Mouse (Mus musculus) megakaryocyte, embryonic 14.5 days (primary cell): ENCODE measurements around the gene Tgds. TPM values are rescaled to one million over a fixed set of nuclear protein-coding genes. Genes with fewer than 3 reads are reported as not detected.
"Not testable (repeated sequence)": the region's sequence is repeated elsewhere in the genome, so short reads cannot be mapped to it uniquely, and the experiment has no call there.

ENCODE experiments used
- H3K27me3 ChIP-seq: replicated peaks from 2 replicates; pipeline ENCODE3; 2012; ENCODE audit warnings: inconsistent platforms
- H3K36me3 ChIP-seq: replicated peaks from 2 replicates; pipeline ENCODE3; 2012; ENCODE audit warnings: low read length, inconsistent platforms, mixed read lengths
- H3K4me1 ChIP-seq: 2 replicates; pipeline ENCODE4 v1.6.1; 2012; ENCODE audit warnings: inconsistent platforms
- H3K4me3 ChIP-seq: replicated peaks from 2 replicates; pipeline ENCODE3; 2012; ENCODE audit warnings: moderate library complexity, mild to moderate bottlenecking, inconsistent platforms
- H3K9me3 ChIP-seq: 2 replicates; pipeline ENCODE4 v1.6.1; 2012; ENCODE audit warnings: inconsistent platforms
- FLI1 ChIP-seq: IDR thresholded peaks from 2 replicates; pipeline ENCODE4 v1.6.1; 2012; ENCODE audit warnings: low read length, inconsistent platforms, mixed read lengths
- GATA1 ChIP-seq: IDR thresholded peaks from 3 replicates; pipeline ENCODE4 v1.6.1; 2012; ENCODE audit warnings: mixed read lengths, low read length, inconsistent platforms, borderline replicate concordance
- polyA plus RNA-seq: library from polyadenylated mRNA; stranded (reverse); fragments of >175 nt; gene quantifications from 2 replicates; pipeline ENCODE4 v1.2.3, GENCODE M21; 2012; ENCODE audit warnings: low replicate concordance; ENCODE audit not compliant: insufficient read depth

Tgds gene
- polyA plus RNA-seq, 1 experiment = 5.5 TPM

- Histone ChIP-seq H3K36me3 (peaks cover 55% of the 10 kb centered on the region), H3K4me1 (peaks cover 18% of the 10 kb centered on the region), H3K27me3 (no peaks in the 10 kb centered on the region), H3K9me3 (no peaks in the 10 kb centered on the region), H3K4me3 (no peak overlapping the region)
- no peak for TF ChIP-seq FLI1
- no peak for TF ChIP-seq GATA1
These were observed 29.2 kb upstream of the Tgds start for GRCm38 (mm10) chr14:118161751-118162150.

DNA sequence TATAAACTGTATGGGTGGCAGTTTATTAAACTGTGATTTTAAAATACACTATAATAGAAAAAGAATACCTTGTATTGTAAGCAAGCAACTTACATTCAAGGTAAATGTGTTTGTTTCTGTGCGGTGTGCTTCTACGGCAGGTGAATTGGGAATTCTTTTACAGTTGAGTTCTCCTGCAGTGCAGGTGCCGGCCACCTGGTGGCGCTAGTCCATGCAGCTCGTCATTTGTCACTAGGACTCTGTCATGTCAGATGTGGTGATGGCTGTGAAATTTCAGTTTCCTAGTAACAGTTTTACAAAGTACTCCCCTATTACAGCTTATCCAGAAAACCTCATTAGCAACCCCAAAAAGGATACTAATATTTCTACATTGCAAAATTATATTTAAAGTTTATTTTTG, 24.6 kb upstream of the Tgds start:
- Histone ChIP-seq H3K27me3 (no peaks in the 10 kb centered on the region), H3K9me3 (no peaks in the 10 kb centered on the region), H3K36me3 (peaks cover 72% of the 10 kb centered on the region), H3K4me3 (no peak overlapping the region), H3K4me1 (peaks cover 15% of the 10 kb centered on the region)
- no peak for TF ChIP-seq GATA1
- no peak for TF ChIP-seq FLI1

DNA sequence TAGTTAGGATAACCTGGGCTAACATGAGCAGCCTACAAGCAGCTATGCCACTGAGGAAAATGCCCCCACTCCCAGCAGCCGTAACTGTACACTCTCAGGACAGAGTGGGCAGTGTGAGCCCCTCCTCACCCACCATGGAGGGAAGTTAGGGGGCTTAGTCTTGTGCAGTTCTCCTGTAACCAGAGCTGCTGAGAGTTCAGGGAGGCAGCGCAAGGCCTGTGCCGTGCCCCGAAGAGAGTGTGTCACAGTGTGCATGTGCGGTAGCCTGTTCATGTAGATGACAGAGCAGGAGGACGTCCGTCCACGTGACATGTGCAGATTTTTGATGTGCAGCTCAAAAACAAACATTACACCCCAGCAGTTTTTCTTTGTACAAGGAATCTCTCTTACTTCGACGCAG, 24.2 kb upstream of the Tgds start:
- Histone ChIP-seq H3K27me3 (no peaks in the 10 kb centered on the region), H3K36me3 (peaks cover 68% of the 10 kb centered on the region), H3K4me1 (peaks cover 17% of the 10 kb centered on the region), H3K4me3 (no peak overlapping the region), H3K9me3 (no peaks in the 10 kb centered on the region)
- TF ChIP-seq GATA1 (no peak), FLI1 (no peak)

DNA sequence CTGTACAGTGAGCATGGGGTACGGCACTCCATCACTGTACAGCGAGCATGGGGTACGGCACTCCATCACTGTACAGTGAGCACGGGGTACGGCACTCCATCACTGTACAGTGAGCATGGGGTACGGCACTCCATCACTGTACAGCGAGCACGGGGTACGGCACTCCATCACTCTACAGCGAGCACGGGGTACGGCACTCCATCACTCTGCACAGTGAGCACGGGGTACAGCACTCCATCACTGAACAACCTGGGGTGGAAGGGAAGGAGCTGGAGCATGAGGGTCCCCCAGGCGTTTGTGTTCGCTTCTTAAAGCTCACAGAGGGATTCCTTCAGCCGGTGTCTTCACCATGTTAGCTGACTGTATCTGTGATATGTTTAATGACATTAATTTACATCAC, 23.5 kb upstream of the Tgds start:
- Histone ChIP-seq H3K36me3 (peaks cover 61% of the 10 kb centered on the region), H3K4me1 (peaks cover 16% of the 10 kb centered on the region)
- not testable (repeated sequence) for H3K27me3 ChIP-seq, H3K9me3 ChIP-seq, H3K4me3 ChIP-seq

DNA sequence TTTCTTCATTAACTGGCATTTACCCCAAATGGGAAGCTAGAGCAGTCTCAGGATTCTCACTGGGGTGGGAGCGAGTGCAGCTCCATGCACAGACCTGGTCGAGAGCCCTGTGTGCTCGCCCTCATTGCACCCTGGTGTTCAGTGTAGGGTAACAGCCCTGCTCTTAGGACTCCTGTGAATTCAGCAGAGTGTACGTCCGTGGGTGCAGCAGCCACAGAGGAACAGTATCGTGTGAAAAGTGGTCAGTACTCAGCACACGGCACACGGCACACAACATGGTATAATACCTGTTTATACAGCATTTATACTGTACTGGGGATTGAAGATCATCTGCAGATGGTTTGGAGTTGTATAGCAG, 19.7 kb upstream of the Tgds start:
- H3K27me3 ChIP-seq = no peaks in the 10 kb centered on the region
- no peak overlapping the region for H3K4me3 ChIP-seq
- no peaks in the 10 kb centered on the region for H3K9me3 ChIP-seq
- TF ChIP-seq GATA1 = no peak
- no peak for TF ChIP-seq FLI1
- peaks cover 47% of the 10 kb centered on the region for H3K36me3 ChIP-seq
- H3K4me1 ChIP-seq = peaks cover 5% of the 10 kb centered on the region

DNA sequence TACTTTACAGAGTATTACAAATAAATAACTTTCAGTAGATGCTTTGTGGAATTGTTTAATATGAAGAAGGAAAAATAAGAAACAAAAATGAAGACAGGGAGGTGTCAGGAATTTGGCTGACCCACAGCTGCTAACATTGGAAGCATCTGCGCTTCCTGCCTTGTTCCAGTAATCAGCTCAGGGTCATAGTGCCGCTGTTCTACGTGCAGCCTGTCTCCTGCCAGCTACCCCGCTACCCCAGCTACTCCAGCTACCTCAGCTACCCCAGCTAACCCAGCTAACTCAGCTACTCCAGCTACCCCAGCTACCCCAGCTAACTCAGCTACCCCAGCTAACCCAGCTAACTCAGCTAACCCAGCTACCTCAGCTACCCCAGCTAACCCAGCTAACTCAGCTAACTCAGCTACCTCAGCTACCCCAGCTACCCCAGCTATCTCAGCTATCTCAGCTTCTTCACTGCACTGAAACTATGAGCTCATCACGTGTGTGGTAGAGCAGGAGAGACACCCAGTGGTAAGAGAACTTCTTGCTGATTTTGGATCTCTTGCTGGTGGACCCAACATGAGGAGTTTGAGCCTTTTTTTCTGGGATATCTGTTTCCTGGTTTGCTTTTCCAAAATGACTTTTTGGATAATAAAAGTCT, 19.2 kb upstream of the Tgds start:
- TF ChIP-seq GATA1 (no peak), FLI1 (no peak)
- H3K36me3 ChIP-seq = peaks cover 49% of the 10 kb centered on the region
- H3K27me3 ChIP-seq = no peaks in the 10 kb centered on the region
- H3K4me3 ChIP-seq = no peak overlapping the region
- no peaks in the 10 kb centered on the region for H3K9me3 ChIP-seq
- H3K4me1 ChIP-seq = peaks cover 8% of the 10 kb centered on the region

- Histone ChIP-seq H3K4me3 (no peak overlapping the region), H3K9me3 (no peaks in the 10 kb centered on the region), H3K4me1 (peaks cover 14% of the 10 kb centered on the region), H3K27me3 (no peaks in the 10 kb centered on the region), H3K36me3 (peaks cover 42% of the 10 kb centered on the region)
- no peak for TF ChIP-seq GATA1
- TF ChIP-seq FLI1 = no peak
These were observed 18.3 kb upstream of the Tgds start for GRCm38 (mm10) chr14:118150656-118151551.

- peaks cover 28% of the 10 kb centered on the region for H3K36me3 ChIP-seq
- peaks cover 14% of the 10 kb centered on the region for H3K4me1 ChIP-seq
- no peak overlapping the region for H3K4me3 ChIP-seq
- H3K9me3 ChIP-seq = no peaks in the 10 kb centered on the region
- no peak for TF ChIP-seq FLI1
- TF ChIP-seq GATA1 = no peak
- H3K27me3 ChIP-seq = no peaks in the 10 kb centered on the region
These were observed 16.0 kb upstream of the Tgds start for GRCm38 (mm10) chr14:118148554-118148953.

DNA sequence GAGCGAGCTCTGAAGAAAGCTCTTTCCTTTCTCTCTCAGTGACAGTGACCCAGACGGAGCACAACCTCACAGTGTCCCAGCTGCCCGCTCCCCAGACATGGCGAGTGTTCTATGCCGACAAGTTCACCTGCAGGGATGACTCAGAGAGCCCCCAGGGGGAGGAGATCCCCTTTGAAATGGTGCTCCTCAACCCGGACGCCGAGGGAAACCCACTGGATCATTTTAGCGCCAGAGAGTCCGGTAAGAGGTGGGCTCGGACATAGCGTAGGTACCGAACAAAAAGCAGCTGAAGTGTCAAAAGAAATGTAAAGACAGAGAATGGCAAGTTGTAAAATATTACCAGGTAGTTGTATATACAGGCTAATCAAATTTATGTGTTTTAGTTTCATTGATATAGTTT, 15.5 kb upstream of the Tgds start:
- TF ChIP-seq GATA1 (no peak), FLI1 (no peak)
- no peaks in the 10 kb centered on the region for H3K27me3 ChIP-seq
- H3K4me1 ChIP-seq = peaks cover 14% of the 10 kb centered on the region
- H3K9me3 ChIP-seq = no peaks in the 10 kb centered on the region
- H3K4me3 ChIP-seq = no peak overlapping the region
- peaks cover 27% of the 10 kb centered on the region for H3K36me3 ChIP-seq

GRCm38 (mm10) chr14:118142283-118142682, 9.7 kb upstream of the Tgds start:
- H3K27me3 ChIP-seq = no peaks in the 10 kb centered on the region
- H3K9me3 ChIP-seq = no peaks in the 10 kb centered on the region
- H3K4me3 ChIP-seq = no peak overlapping the region
- TF ChIP-seq FLI1 (no peak), GATA1 (no peak)
- peaks cover 47% of the 10 kb centered on the region for H3K36me3 ChIP-seq
- H3K4me1 ChIP-seq = peaks cover 19% of the 10 kb centered on the region
